Mouse (Mus musculus): ENCODE measurements around the gene Itsn2. TPM values are rescaled to one million over a fixed set of nuclear protein-coding genes. Genes with fewer than 3 reads are reported as not detected.

Itsn2 gene
- polyA plus RNA-seq, 1 experiment from 2014 or later: 36.0 TPM

DNA sequence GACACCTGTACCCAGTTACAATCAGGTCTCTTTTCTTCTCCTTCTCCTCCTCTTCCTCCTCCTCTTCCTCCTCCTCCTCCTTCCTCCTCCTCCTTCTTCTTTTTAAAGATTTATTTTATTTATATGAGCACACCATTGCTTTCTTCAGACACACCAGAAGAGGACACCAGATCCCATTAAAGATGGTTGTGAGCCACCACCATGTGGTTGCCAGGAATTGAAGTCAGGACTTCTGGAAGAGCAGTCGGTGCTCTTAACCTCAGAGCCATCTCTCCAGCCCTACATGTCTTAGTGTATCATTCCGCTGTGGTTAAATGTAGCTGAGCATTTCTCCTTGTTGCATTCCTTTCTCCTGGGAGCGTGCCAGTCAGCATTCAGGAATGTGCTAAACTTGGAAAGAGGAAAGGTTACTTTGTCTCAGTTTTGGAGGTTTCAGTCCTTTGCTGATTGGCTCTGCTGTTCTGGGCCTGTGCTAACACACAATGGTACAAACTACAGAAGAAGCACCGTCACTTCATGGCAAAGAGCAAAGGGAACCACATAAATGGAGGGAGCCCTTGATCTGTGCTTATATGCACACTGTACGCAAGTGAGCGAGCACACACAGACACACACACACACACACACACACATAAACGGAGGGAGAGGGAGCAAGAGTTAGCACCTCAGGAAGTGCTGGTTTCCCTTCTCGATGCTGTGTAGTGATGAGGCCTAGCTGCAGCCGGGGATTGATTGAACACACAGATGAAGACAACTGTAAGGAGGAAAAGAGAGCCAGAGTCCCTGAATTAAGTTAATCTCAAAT, 33.8 kb upstream of the Itsn2 start:
- Histone ChIP-seq H3K36me3 (no peaks in the 10 kb centered on the region), H3K4me2 (no peak overlapping the region), H3K27ac (no peak overlapping the region), H3K9ac (no peak overlapping the region), H3K9me3 (no peaks in the 10 kb centered on the region), H3K4me1 (0 out of 2 replicates have a peak, but pooled peaks cover 4% of the 10 kb centered on the region), H3K4me3 (replicated peaks) (no peak overlapping the region), H3K27me3 (replicated peaks) (no peaks in the 10 kb centered on the region)
- no peak for ATAC-seq (ENCODE audit: insufficient read depth, low FRiP score, low read depth)
- WGBS: 53% methylated on average over 9 of the region's 9 CpGs

DNA sequence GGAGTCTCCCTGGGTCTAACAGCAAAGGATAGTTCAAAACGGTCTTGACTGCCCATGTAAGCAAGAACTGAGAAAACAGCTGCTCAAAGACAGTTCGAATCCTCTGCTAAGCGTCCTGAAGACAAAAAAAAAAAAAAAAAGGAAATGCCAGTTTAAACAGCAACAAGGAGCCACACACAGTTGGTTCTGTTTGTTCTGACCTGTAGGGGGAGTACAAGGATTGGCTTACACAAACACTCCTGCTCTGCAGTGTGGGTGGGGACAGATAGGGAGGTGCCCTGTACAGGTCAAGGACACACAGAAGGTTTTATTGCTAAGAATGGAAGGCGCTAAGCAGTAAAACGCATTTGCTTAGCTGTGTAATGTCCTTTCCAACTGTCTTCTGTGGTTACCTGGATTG, 20.6 kb upstream of the Itsn2 start:
- Histone ChIP-seq H3K9me3 (no peaks in the 10 kb centered on the region), H3K9ac (no peak overlapping the region), H3K4me1 (no peaks in the 10 kb centered on the region), H3K27ac (no peak overlapping the region), H3K4me3 (replicated peaks) (no peak overlapping the region), H3K27me3 (replicated peaks) (no peaks in the 10 kb centered on the region), H3K4me2 (no peak overlapping the region), H3K36me3 (no peaks in the 10 kb centered on the region)
- peak; percentile 76 for ATAC-seq (ENCODE audit: insufficient read depth, low FRiP score, low read depth)
- 29% methylated on average over 5 of the region's 5 CpGs for whole genome bisulfite sequencing

DNA sequence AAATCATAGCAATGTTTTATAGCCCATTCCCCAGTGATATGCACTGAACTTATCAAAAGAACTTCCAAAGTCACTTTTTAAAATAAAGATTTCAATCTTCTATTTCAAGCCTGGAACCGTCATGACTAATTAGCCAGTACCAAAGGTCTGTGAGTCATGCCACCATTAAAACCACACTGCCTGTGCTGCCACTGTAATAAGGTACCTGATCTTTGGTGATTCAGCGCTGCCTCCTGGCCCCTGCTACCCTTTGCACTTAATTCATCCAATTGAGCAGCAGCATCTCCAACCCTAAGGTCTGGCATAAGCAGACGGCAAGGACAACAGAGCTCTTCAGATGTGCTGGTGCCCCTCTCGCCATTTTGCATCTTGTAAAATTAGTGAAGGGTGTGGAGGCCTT, 18.4 kb upstream of the Itsn2 start:
- ATAC-seq (ENCODE audit: insufficient read depth, low FRiP score, low read depth): no peak
- H3K9me3 ChIP-seq: no peaks in the 10 kb centered on the region
- H3K9ac ChIP-seq: no peak overlapping the region
- no peak overlapping the region for H3K4me3 ChIP-seq (replicated peaks)
- H3K4me2 ChIP-seq: no peak overlapping the region
- 82% methylated on average over 4 of the region's 4 CpGs for WGBS
- H3K27ac ChIP-seq: no peak overlapping the region
- H3K36me3 ChIP-seq: no peaks in the 10 kb centered on the region
- no peaks in the 10 kb centered on the region for H3K4me1 ChIP-seq
- H3K27me3 ChIP-seq (replicated peaks): no peaks in the 10 kb centered on the region

DNA sequence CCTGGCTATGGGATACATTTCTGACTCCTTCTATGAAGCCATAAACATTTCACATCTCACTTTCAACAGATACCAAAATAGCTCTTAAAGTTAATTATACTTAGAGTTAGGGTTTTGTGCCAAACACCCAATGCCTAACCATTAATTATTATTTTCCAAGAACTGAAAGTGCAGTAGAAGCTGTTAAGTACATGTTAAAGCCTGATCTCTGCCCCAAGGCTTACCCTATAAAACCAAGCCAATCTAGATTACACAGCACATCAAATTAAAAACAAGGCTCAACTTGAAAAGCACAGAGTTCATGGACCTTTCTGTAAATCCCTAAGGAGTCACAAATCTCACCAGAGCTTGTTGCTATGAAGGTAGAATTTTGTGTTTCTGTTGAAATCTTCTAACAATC, 10.1 kb upstream of the Itsn2 start:
- ATAC-seq (ENCODE audit: insufficient read depth, low FRiP score, low read depth): no peak
- Histone ChIP-seq H3K9me3 (no peaks in the 10 kb centered on the region), H3K36me3 (no peaks in the 10 kb centered on the region), H3K27ac (no peak overlapping the region), H3K4me2 (no peak overlapping the region), H3K27me3 (replicated peaks) (no peaks in the 10 kb centered on the region), H3K4me1 (no peaks in the 10 kb centered on the region), H3K9ac (no peak overlapping the region), H3K4me3 (replicated peaks) (no peak overlapping the region)

DNA sequence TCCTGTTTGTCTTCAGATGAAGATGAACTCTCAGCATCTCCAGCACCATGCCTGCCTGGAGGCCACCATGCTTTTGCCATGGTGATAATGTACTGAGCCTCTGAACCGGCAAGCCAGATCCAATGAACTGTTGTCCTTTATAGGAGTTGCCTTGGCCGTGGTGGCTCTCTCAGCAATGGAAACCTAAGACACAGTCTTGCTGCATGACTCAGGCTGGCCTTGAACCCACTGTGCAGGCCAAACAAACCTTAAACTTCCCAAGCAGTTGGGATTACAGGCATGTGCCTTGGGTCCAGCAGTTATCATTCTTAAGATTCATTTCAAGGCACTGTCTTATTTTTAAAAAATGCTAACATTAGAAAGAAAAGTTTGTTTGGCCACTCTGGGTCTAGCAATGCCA, 4.6 kb upstream of the Itsn2 start:
- Histone ChIP-seq H3K4me2 (no peak overlapping the region), H3K9ac (no peak overlapping the region), H3K4me1 (no peaks in the 10 kb centered on the region), H3K36me3 (no peaks in the 10 kb centered on the region), H3K27me3 (replicated peaks) (no peaks in the 10 kb centered on the region), H3K27ac (no peak overlapping the region), H3K4me3 (replicated peaks) (no peak overlapping the region), H3K9me3 (no peaks in the 10 kb centered on the region)
- 83% methylated on average over 2 of the region's 2 CpGs for WGBS
- no peak for ATAC-seq (ENCODE audit: insufficient read depth, low FRiP score, low read depth)

DNA sequence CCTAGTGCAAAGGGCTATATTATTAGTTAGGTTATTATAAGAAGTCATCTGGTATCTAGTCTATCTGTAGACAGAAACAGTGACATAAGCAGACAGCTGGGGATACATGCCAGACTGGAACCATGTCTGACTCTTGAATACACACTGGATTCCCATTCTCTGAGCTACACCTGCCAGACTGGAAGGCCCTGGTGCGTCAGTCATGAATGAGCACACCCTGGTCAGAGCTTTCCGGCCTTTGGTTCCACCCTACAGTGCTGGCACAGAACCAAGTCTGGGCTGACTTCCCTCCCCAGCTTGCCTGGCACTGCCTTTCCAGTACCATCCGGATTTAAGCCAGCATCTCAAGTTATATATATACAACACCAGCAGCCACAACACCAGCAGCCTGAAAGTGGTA, 3.8 kb upstream of the Itsn2 start:
- no peak for ATAC-seq (ENCODE audit: insufficient read depth, low FRiP score, low read depth)
- Histone ChIP-seq H3K27me3 (replicated peaks) (no peaks in the 10 kb centered on the region), H3K9ac (no peak overlapping the region), H3K27ac (no peak overlapping the region), H3K9me3 (no peaks in the 10 kb centered on the region), H3K4me2 (no peak overlapping the region), H3K4me3 (replicated peaks) (no peak overlapping the region), H3K36me3 (no peaks in the 10 kb centered on the region), H3K4me1 (no peaks in the 10 kb centered on the region)
- 70% methylated on average over 3 of the region's 3 CpGs for WGBS

DNA sequence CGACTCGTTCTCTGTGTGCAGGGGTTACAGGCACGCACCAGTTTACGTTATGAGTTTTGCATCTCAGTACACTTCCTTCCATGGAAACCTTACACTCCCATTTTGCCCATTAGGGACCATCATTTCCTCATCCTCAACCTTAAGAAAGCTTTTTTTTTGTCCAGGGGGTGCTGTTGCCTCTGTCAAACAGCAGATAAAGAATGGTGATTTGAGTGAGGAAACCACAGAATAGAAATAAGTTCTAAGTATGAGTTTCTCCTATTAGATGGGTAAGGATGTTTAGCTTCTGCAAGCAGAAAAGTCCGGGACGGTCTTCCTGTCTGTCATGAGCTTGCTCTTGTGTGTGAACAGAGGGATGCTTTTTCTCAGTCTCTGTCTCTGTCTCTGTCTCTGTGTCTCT, 413 bp upstream of the Itsn2 start:
- ATAC-seq (ENCODE audit: insufficient read depth, low FRiP score, low read depth): no peak
- Histone ChIP-seq H3K36me3 (no peaks in the 10 kb centered on the region), H3K27me3 (replicated peaks) (no peaks in the 10 kb centered on the region), H3K4me1 (0 out of 2 replicates have a peak, but pooled peaks cover 2% of the 10 kb centered on the region), H3K9ac (no peak overlapping the region), H3K27ac (no peak overlapping the region), H3K9me3 (no peaks in the 10 kb centered on the region), H3K4me2 (peak overlapping the region; percentile 86), H3K4me3 (replicated peaks) (peak overlapping the region; percentile 75)
- 55% methylated on average over 6 of the region's 6 CpGs for WGBS

DNA sequence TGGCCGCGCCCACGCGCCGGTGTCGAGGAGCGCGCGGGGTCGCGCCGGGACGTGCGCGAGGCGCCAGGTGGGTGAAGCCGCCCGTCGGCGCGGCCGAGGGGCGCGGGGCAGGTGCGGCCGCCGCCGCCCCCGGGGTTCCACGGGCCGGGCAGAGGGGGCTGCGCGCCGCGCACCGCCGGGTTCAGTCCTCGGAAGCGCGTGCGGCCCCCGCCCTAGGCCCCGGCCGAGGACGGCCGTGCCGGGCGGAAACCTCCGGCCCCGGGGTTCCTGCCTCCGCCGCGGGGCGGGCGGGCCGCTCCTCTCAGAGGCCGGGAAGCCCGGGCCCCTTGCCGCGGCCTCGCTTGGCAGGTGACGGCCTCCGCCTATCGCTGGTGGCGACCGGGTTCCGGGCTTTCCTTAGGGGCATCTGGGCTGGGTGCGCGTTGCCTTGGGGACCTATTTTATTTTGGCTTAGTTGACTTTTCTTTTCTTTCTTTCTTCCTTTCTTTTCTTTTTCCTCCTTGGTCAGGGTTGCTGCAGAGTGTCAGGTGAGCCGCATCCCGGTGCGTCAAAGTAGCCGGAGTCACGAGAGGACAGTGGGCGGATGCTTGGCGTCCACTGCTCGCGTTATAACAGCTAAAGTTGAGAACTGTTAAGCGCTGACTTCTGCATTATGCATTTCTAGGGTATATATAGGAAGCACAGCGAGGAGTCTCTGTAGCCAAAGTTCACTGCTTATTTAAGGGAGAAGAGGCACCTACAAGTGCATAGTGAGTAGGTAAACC, 910 bp downstream of the Itsn2 start:
- Histone ChIP-seq H3K4me3 (replicated peaks) (peak overlapping the region; percentile 75), H3K27me3 (replicated peaks) (no peaks in the 10 kb centered on the region), H3K36me3 (no peaks in the 10 kb centered on the region), H3K4me1 (0 out of 2 replicates have a peak, but pooled peaks cover 2% of the 10 kb centered on the region), H3K4me2 (peak overlapping the region; percentile 86), H3K27ac (peak overlapping the region; percentile 83), H3K9me3 (no peaks in the 10 kb centered on the region), H3K9ac (peak overlapping the region; percentile 68)
- WGBS: under 1% methylated on average over 33 of the region's 80 CpGs
- ATAC-seq (ENCODE audit: insufficient read depth, low FRiP score, low read depth): peak; percentile 77

DNA sequence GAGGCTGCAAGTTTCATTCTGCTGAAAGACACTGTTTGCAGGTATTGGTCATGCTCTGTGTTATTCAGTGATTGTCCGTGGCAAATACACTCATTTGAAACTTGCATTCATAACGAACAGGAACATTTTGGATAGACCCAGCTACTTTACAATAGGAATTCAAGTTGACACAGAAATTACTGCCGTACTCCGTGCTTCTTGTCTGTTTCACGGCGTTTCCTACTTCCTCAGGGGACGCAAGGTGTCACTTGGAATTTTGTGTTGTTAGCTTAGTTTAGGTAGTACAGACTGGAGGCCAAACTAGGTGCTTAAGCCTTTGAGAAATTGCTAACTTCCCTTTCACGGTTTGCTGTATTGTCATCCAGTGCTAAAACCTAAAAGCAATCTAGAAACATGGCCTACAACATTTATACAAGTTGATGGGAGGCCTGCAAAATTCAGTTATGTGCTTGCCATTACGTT, 1.5 kb downstream of the Itsn2 start:
- WGBS: 52% methylated on average over 9 of the region's 9 CpGs
- peak overlapping the region; percentile 75 for H3K4me3 ChIP-seq (replicated peaks)
- 0 out of 2 replicates have a peak overlapping the region, but pooled peaks have one; percentile 68 for H3K9ac ChIP-seq
- H3K4me2 ChIP-seq: peak overlapping the region; percentile 86
- H3K4me1 ChIP-seq: 0 out of 2 replicates have a peak, but pooled peaks cover 2% of the 10 kb centered on the region
- peak overlapping the region; percentile 83; the same call in 1 of the 2 replicates for H3K27ac ChIP-seq
- H3K36me3 ChIP-seq: no peaks in the 10 kb centered on the region
- no peak for ATAC-seq (ENCODE audit: insufficient read depth, low FRiP score, low read depth)
- H3K9me3 ChIP-seq: no peaks in the 10 kb centered on the region
- no peaks in the 10 kb centered on the region for H3K27me3 ChIP-seq (replicated peaks)

DNA sequence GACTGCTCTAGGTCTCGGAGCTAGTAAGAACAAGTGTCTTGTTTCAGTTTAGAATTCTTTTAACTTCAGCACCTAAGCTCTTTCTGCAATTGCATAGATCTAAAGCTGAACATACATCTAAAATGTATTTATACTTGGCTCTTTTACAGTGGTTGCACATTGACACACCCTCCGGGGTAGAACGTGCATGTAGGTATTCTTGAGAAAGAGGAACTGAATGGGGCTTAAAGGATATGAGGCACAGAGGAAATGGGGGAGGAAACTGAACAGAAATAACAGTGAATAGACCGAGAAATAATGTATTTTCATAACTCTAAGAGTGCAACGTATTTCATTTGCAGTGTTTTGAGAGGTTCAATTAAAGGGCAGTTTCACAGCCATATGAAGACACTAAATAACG, 2.6 kb downstream of the Itsn2 start:
- 0 out of 2 replicates have a peak, but pooled peaks cover 2% of the 10 kb centered on the region for H3K4me1 ChIP-seq
- no peak overlapping the region for H3K27ac ChIP-seq
- no peak for ATAC-seq (ENCODE audit: insufficient read depth, low FRiP score, low read depth)
- no peak overlapping the region for H3K4me3 ChIP-seq (replicated peaks)
- H3K9me3 ChIP-seq: no peaks in the 10 kb centered on the region
- no peak overlapping the region for H3K4me2 ChIP-seq
- no peaks in the 10 kb centered on the region for H3K36me3 ChIP-seq
- 50% methylated on average over 6 of the region's 6 CpGs for WGBS
- H3K27me3 ChIP-seq (replicated peaks): no peaks in the 10 kb centered on the region
- H3K9ac ChIP-seq: no peak overlapping the region

DNA sequence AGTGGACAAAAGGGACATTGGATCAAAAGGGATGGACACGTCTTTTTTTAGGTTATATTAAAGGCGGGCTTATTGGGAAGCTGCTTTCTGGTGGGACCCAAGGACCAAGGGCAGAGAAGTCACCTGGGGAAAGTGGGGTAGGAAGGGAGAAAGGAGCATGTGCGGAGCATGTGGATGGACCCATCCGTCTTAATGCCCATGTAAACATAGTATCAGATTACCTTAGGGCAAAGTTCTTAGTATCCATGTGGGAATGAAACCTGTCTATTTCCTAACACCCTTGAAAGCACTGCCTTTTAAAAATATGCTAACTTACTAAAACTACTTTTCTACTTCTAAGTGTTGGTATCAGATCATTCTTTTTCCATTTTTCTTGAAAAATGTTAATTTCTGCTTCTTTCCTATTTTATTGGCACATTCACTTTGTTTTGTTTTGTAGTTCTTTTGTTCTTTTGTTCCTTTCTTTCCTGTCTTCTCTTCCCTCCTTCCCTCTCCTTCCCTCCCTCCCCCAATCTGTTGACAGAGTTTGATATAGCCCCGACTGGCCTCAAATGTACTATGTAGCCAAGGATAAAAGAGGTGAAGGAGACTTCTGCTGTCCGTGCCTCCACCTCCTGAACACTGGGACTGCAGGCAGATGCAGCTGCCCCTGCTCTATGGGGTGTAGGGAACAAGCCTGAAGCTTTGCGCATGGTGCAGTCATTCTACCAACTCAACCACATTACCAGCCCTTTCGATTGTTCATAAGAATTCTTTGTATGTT, 6.4 kb downstream of the Itsn2 start:
- 57% methylated on average over 8 of the region's 8 CpGs for WGBS
- H3K4me3 ChIP-seq (replicated peaks): no peak overlapping the region
- peak; percentile 50; the same call in 1 of the 2 replicates for ATAC-seq (ENCODE audit: insufficient read depth, low FRiP score, low read depth)
- H3K27me3 ChIP-seq (replicated peaks): no peaks in the 10 kb centered on the region
- no peak overlapping the region for H3K9ac ChIP-seq
- H3K4me2 ChIP-seq: no peak overlapping the region
- no peak overlapping the region for H3K27ac ChIP-seq
- no peaks in the 10 kb centered on the region for H3K36me3 ChIP-seq
- H3K9me3 ChIP-seq: no peaks in the 10 kb centered on the region
- H3K4me1 ChIP-seq: 0 out of 2 replicates have a peak, but pooled peaks cover 2% of the 10 kb centered on the region

Measured in stomach, embryonic 15.5 days (tissue).